Mouse (Mus musculus) liver (tissue): Measurements from ENCODE around the gene Dnaaf3.
"Not testable (repeated sequence)": the region's sequence is repeated elsewhere in the genome, so short reads cannot be mapped to it uniquely, and the experiment has no call there.

Source experiments
- DNase-seq: peaks from one replicate; pipeline ENCODE4 v3.0.0-alpha.2; 2020; ENCODE audit warnings: mixed read lengths

Gene Dnaaf3

GRCm38 (mm10) chr7:4532005-4532729, at the start of gene Dnaaf3:
Dnaaf3 (minus strand) TSS chr7:4532453.
- DNase-seq: peak; percentile 63

GRCm38 (mm10) chr7:4581481-4581880, 49.2 kb upstream of the Dnaaf3 start:
- DNase-seq: not testable (repeated sequence)

- not testable (repeated sequence) for DNase-seq
Observed at GRCm38 (mm10) chr7:4572361-4572760, 40.1 kb upstream of the Dnaaf3 start.

- no peak for DNase-seq
Observed at GRCm38 (mm10) chr7:4562660-4563059, 30.4 kb upstream of the Dnaaf3 start.

- DNase-seq: no peak
Observed at GRCm38 (mm10) chr7:4557167-4557560, 24.9 kb upstream of the Dnaaf3 start.

- peak; percentile 80 for DNase-seq
Observed at GRCm38 (mm10) chr7:4556256-4557166, 24.3 kb upstream of the Dnaaf3 start.

- DNase-seq: peak; percentile 14
Observed at GRCm38 (mm10) chr7:4547221-4547641, 15.0 kb upstream of the Dnaaf3 start, which contains the start of gene Syt5. Syt5 (minus strand) TSS chr7:4547541.

- peak; percentile 42 for DNase-seq
Observed at GRCm38 (mm10) chr7:4546591-4547131, 14.4 kb upstream of the Dnaaf3 start.

GRCm38 (mm10) chr7:4546050-4546449, 13.8 kb upstream of the Dnaaf3 start:
- no peak for DNase-seq

- DNase-seq: peak; percentile 62
Observed at GRCm38 (mm10) chr7:4542013-4542412, 9.8 kb upstream of the Dnaaf3 start.

- no peak for DNase-seq
Observed at GRCm38 (mm10) chr7:4541344-4541743, 9.1 kb upstream of the Dnaaf3 start.

GRCm38 (mm10) chr7:4539019-4539418, 6.8 kb upstream of the Dnaaf3 start:
- no peak for DNase-seq

GRCm38 (mm10) chr7:4537181-4537580, 4.9 kb upstream of the Dnaaf3 start:
- DNase-seq: no peak

GRCm38 (mm10) chr7:4536369-4536768, 4.1 kb upstream of the Dnaaf3 start:
- DNase-seq: no peak

GRCm38 (mm10) chr7:4530166-4530565, 2.1 kb downstream of the Dnaaf3 start:
- not testable (repeated sequence) for DNase-seq

GRCm38 (mm10) chr7:4527302-4527689, 5.0 kb downstream of the Dnaaf3 start:
- DNase-seq: no peak

- peak; percentile 86 for DNase-seq
Observed at GRCm38 (mm10) chr7:4526341-4527301, 5.6 kb downstream of the Dnaaf3 start.

- peak; percentile 66 for DNase-seq
Observed at GRCm38 (mm10) chr7:4524212-4524922, 7.9 kb downstream of the Dnaaf3 start, which contains the start of gene Tnni3. Tnni3 (minus strand) TSS chr7:4524229.

- DNase-seq: no peak
Observed at GRCm38 (mm10) chr7:4523205-4524130, 8.8 kb downstream of the Dnaaf3 start.

GRCm38 (mm10) chr7:4522292-4522691, 10.0 kb downstream of the Dnaaf3 start:
- no peak for DNase-seq
